Mouse (Mus musculus) hindbrain, embryonic 14.5 days (tissue): ENCODE measurements around the gene Pigo. TPM values are rescaled to one million over a fixed set of nuclear protein-coding genes. Genes with fewer than 3 reads are reported as not detected.

Experiments used
- ATAC-seq: fragments of 200-750 bp; cut with Nextera tagmentation; 2 replicates; pipeline ENCODE4 v1.8.0; 2017; ENCODE audit warnings: moderate number of reproducible peaks, mild to moderate bottlenecking, moderate TSS enrichment, moderate library complexity; ENCODE audit not compliant: low FRiP score
- DNase-seq: peaks from one replicate; pipeline ENCODE4 v3.0.0-alpha.2; 2015; ENCODE audit warnings: low spot score
- H3K27ac ChIP-seq: fragments of 300-500 bp; sonication (generic); 2 replicates; pipeline ENCODE4 v1.5.1; 2014; ENCODE audit warnings: mild to moderate bottlenecking, moderate library complexity
- H3K27me3 ChIP-seq: fragments of 300-500 bp; sonication (generic); 2 replicates; pipeline ENCODE4 v1.6.1; 2014; ENCODE audit warnings: mild to moderate bottlenecking, low read length, mixed read lengths; ENCODE audit not compliant: control insufficient read depth, insufficient read depth
- H3K36me3 ChIP-seq: fragments of 300-500 bp; sonication (generic); replicated peaks from 2 replicates; pipeline ENCODE4 v1.6.1; 2014; ENCODE audit not compliant: control insufficient read depth, insufficient read depth
- H3K4me1 ChIP-seq: fragments of 300-500 bp; sonication (generic); replicated peaks from 2 replicates; pipeline ENCODE4 v1.6.1; 2014; ENCODE audit warnings: antibody characterized with exemption, low read length, mixed read lengths; ENCODE audit not compliant: control insufficient read depth, insufficient read depth
- H3K4me2 ChIP-seq: fragments of 300-500 bp; sonication (generic); replicated peaks from 2 replicates; pipeline ENCODE4 v1.6.1; 2014; ENCODE audit warnings: mild to moderate bottlenecking, moderate library complexity
- H3K4me3 ChIP-seq: fragments of 300-500 bp; sonication (generic); replicated peaks from 2 replicates; pipeline ENCODE4 v1.5.1; 2014; ENCODE audit warnings: mild to moderate bottlenecking, low read length
- H3K9ac ChIP-seq: fragments of 300-500 bp; sonication (generic); 2 replicates; pipeline ENCODE4 v1.6.1; 2014
- H3K9me3 ChIP-seq: fragments of 300-500 bp; sonication (generic); 2 replicates; pipeline ENCODE4 v1.6.1; 2016; ENCODE audit warnings: low read length; ENCODE audit not compliant: control insufficient read depth
- WGBS: fragments of 180-500 bp; shearing (Covaris S2); extraction: QIAGEN DNeasy Blood & Tissue Kit; methylation state at CpG from one replicate; pipeline ENCODE4 v1.1.7; 2014; 5-methylcytosine and 5-hydroxymethylcytosine counted together
- polyA plus RNA-seq: library from polyadenylated mRNA; unstranded; fragments of >200 nt; fragmentation: Nextera tagmentation; extraction: Ambion mirVana; gene quantifications from 2 replicates; pipeline ENCODE4 v1.2.1, GENCODE M21; 2014

Pigo gene
- polyA plus RNA-seq, 1 experiment from 2014 or later = 24.2 TPM

DNA sequence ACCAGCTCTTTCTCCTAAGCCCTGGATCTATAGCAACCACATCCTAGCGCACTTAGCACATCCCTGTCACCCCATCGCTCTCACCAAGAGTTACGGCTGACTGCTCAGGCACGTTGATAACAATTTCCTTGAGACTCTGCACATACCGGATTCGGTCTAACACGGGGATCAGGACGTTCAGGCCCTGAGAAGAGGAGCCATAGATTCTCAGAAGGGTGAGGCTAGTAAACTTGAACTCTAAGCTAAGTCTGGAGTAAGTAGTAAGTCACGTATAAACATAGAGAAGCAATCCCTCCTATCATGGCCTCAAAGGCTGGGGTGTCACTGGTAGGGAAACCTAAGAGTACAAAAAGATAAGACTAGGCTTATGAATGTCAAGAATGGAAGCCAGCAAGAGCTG, 4.7 kb upstream of the Pigo start:
- H3K27me3 ChIP-seq = no peaks in the 10 kb centered on the region
- H3K4me3 ChIP-seq = peak overlapping the region; percentile 82
- ATAC-seq (no peak), DNase-seq (no peak)
- peak overlapping the region; percentile 81 for H3K4me2 ChIP-seq
- peaks cover 63% of the 10 kb centered on the region for H3K36me3 ChIP-seq
- H3K9me3 ChIP-seq = no peaks in the 10 kb centered on the region
- H3K27ac ChIP-seq = no peak overlapping the region
- H3K9ac ChIP-seq = peak overlapping the region; percentile 91
- peaks cover 21% of the 10 kb centered on the region; the same call in 1 of the 2 replicates for H3K4me1 ChIP-seq
- 78% methylated on average over 9 of the region's 9 CpGs for WGBS

DNA sequence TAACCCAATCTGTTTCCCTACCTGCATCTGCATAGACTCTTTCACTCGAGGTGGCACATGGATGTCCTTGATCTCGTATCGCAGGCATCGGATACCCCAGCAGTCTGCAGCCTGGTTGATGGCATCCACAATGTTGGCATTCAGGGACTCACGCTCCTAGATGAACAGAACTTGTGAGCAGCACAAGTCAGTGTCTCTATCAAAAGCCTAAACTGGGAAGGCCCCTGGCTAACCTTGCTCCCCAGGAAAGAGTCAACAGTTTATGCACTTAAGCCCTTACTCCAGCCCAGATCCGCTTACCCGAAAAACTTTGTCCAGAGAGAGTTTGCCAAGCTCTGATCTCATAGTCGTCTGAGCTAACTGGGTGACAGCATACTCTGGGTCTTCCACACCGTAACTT, 4.1 kb upstream of the Pigo start:
- 94% methylated on average over 9 of the region's 9 CpGs for WGBS
- peaks cover 57% of the 10 kb centered on the region for H3K36me3 ChIP-seq
- H3K27me3 ChIP-seq = no peaks in the 10 kb centered on the region
- peaks cover 25% of the 10 kb centered on the region for H3K4me1 ChIP-seq
- no peak overlapping the region for H3K4me2 ChIP-seq
- ATAC-seq (no peak), DNase-seq (no peak)
- peak overlapping the region; percentile 91; the same call in 1 of the 2 replicates for H3K9ac ChIP-seq
- no peak overlapping the region for H3K27ac ChIP-seq
- H3K4me3 ChIP-seq = peak overlapping the region; percentile 82; the same call in 1 of the 2 replicates
- H3K9me3 ChIP-seq = no peaks in the 10 kb centered on the region

DNA sequence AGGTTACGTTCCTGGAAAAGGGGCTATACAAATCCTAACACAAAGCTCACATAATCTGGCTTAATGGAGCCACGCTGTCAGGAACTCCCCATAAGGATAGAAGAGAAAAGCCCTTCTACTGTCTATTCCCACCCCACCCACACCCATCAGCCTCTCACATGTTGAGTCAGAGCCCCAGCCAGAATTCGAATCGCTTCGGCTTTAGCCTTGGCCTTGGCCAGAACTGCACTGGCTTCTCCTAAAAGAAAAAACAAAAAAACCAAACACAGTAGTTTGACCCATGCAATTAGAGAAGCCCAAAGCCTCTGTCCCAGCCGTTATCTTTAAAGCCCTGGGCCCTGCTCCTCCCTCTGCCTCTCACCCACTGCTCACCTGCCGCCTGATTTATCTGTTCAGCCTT, 3.5 kb upstream of the Pigo start:
- DNase-seq (no peak), ATAC-seq (no peak)
- H3K4me1 ChIP-seq = peaks cover 31% of the 10 kb centered on the region
- H3K36me3 ChIP-seq = peaks cover 50% of the 10 kb centered on the region
- H3K9me3 ChIP-seq = no peaks in the 10 kb centered on the region
- H3K9ac ChIP-seq = no peak overlapping the region
- H3K4me2 ChIP-seq = no peak overlapping the region
- no peak overlapping the region for H3K27ac ChIP-seq
- H3K4me3 ChIP-seq = no peak overlapping the region
- WGBS = 93% methylated on average over 7 of the region's 7 CpGs
- H3K27me3 ChIP-seq = no peaks in the 10 kb centered on the region

DNA sequence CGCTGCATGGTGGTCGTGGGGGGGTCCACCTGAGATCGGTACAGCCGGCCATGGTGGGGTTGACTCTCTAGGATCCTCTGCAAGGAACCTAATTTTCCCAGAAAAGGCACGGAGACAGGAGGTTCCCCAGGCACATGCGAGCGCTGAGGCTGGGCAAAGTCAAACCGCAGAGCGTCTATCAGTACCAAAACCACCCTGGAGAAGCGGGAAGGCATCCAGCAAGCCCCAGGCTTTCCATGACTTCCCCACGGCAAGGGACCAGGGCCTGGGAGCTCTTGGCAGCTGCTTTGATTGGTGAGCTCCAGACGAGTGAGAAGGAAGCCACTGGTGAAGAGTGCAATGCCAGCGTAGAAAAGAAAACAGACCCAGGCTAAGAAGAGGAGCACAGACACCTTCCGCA, 946 bp downstream of the Pigo start:
- DNase-seq = no peak
- H3K4me2 ChIP-seq = peak overlapping the region; percentile 63
- no peak for ATAC-seq
- WGBS = 81% methylated on average over 14 of the region's 14 CpGs
- H3K9me3 ChIP-seq = no peaks in the 10 kb centered on the region
- peak overlapping the region; percentile 52 for H3K4me3 ChIP-seq
- peaks cover 13% of the 10 kb centered on the region for H3K4me1 ChIP-seq
- peaks cover 60% of the 10 kb centered on the region for H3K36me3 ChIP-seq
- peak overlapping the region; percentile 59 for H3K9ac ChIP-seq
- H3K27me3 ChIP-seq = no peaks in the 10 kb centered on the region
- peak overlapping the region; percentile 88; the same call in 1 of the 2 replicates for H3K27ac ChIP-seq

DNA sequence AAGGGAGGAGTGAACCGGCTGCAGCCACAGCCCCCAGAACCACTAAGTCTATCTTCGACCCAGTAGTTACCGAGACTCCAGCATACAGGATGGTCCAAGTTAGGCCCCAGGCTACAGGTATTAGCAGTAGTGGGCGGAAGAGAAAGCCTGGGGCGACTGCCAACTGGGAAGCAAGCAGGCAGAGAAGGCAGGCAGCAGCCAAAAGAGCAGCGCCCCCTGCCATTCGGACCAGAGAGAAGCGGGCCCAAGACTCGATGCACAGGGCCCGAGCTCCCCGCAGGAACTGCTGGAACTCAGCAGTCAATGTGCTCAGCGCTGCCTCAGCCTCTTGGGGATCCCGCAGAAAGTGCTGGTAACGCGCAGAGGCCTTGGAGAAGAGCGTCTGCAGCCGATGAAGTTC, 4.3 kb downstream of the Pigo start:
- Histone ChIP-seq H3K4me3 (no peak overlapping the region), H3K4me1 (peaks cover 13% of the 10 kb centered on the region), H3K9me3 (no peaks in the 10 kb centered on the region), H3K27ac (no peak overlapping the region), H3K36me3 (peaks cover 59% of the 10 kb centered on the region), H3K9ac (no peak overlapping the region), H3K27me3 (no peaks in the 10 kb centered on the region), H3K4me2 (no peak overlapping the region)
- DNase-seq (no peak), ATAC-seq (no peak)
- 75% methylated on average over 17 of the region's 17 CpGs for WGBS

DNA sequence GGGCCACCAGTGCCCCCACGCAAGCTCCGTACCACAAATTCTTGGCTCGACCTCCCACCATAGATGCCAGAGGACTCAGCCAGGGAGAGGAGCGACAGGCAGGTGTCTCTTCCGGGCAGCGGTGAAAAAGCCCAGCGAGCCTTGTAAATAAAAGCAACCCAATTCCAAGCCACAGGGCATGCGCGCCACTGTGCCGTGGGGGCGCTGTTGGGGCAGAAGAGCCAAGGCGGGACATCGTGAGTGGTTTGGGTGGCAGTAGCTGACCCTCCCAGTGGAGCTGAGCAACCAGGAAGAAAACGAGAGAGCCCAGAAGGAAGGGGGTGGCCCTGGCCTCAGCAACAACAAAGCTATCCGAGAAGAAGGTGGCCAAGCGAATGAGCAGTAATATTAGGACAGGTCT, 4.7 kb downstream of the Pigo start:
- no peak for ATAC-seq
- no peak for DNase-seq
- no peak overlapping the region for H3K4me2 ChIP-seq
- WGBS = 85% methylated on average over 16 of the region's 16 CpGs
- H3K36me3 ChIP-seq = peaks cover 59% of the 10 kb centered on the region
- H3K9me3 ChIP-seq = no peaks in the 10 kb centered on the region
- no peak overlapping the region for H3K9ac ChIP-seq
- H3K4me1 ChIP-seq = peaks cover 13% of the 10 kb centered on the region
- H3K4me3 ChIP-seq = no peak overlapping the region
- H3K27ac ChIP-seq = no peak overlapping the region
- no peaks in the 10 kb centered on the region for H3K27me3 ChIP-seq

DNA sequence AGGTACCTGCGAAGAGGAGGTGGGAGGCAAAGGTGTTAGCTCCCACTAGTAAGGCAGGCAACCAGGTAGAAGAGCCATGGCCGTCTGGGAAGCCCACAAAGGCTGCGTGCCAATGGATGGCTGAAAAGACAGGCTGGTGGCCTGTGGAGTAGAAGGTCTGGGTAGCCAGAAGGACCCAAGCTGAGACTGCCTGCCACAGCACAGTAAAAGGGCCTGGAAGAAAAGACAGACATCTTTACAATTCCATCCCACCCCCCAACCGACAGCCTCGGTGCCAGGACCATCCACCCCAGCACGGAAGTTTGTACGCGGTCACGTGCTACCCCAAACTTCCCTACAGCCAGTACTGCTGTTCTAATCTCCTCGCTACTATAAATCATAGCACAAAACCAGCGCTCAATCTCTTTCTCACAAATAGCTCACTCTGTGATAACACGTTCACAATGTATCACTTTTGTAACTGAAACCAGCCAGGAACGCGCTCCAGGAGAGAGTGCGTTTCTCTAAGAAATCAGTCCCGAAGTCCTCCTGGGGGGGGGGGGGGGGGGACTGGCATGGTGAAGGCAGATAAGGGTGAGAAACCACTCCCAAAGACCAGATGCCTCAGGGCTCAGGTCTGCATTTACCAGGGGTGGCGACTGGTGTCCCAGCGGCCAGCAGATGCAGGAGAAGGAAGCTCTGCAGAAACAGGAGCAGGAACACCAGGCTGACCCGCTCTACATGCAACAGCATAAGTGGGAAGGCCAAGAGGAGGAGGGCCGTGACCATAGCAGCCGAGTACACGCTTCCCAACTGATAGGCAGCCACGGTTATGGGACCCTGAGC, 5.8 kb downstream of the Pigo start:
- ATAC-seq (no peak), DNase-seq (no peak)
- no peak overlapping the region for H3K9ac ChIP-seq
- no peaks in the 10 kb centered on the region for H3K9me3 ChIP-seq
- H3K4me2 ChIP-seq = no peak overlapping the region
- H3K36me3 ChIP-seq = peaks cover 59% of the 10 kb centered on the region
- WGBS = 94% methylated on average over 23 of the region's 23 CpGs
- peaks cover 11% of the 10 kb centered on the region for H3K4me1 ChIP-seq
- no peaks in the 10 kb centered on the region for H3K27me3 ChIP-seq
- no peak overlapping the region for H3K4me3 ChIP-seq
- no peak overlapping the region for H3K27ac ChIP-seq

DNA sequence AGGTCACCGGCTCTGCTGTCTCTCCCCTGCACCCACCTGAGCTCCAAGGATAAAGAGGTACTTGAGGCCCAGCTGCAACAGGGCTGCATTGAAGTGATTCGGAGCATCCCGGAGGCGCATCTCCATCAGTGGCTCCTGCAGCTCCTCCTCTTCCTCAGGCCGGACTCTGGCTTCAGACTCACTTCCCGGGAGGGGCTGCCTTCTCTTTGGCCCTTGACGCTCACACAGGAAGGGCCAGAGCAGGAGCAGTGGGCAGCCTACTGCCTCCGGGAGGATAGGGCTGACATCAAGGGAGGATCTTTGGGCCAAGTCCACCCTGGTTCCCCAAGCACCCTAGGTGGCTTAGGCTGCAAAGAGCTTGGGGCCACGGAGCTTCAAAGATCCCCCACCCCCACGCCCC, 6.4 kb downstream of the Pigo start:
- no peak for ATAC-seq
- 94% methylated on average over 10 of the region's 10 CpGs for WGBS

DNA sequence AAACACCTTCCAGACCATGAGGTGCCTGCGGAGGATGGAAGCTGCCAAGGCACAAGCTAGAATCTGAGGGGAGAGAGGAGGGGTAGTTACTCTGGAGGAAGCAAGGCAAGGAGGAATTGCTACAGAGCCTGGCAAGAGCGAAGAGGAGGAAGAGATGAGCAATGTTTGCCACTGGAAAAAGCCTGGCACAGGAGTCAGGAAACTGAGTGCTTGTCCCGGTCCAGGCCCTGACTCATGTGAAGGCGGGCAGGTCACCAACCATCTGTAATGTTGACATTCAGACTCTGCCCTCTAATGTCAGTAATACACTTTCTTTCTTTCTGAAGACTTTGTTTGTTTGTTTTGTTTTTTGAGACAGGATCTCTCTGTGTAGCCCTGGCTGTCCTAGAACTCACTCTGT, 7.5 kb downstream of the Pigo start:
- peaks cover 59% of the 10 kb centered on the region for H3K36me3 ChIP-seq
- DNase-seq = no peak
- H3K4me3 ChIP-seq = no peak overlapping the region
- H3K4me2 ChIP-seq = no peak overlapping the region
- H3K9ac ChIP-seq = no peak overlapping the region
- no peaks in the 10 kb centered on the region for H3K4me1 ChIP-seq
- H3K27me3 ChIP-seq = no peaks in the 10 kb centered on the region
- no peaks in the 10 kb centered on the region for H3K9me3 ChIP-seq
- H3K27ac ChIP-seq = no peak overlapping the region
- ATAC-seq = no peak
- WGBS = 96% methylated on average over 4 of the region's 4 CpGs

More for the DNA sequence above, 6.4 kb downstream of the Pigo start:
- DNase-seq = no peak
- no peak overlapping the region for H3K4me3 ChIP-seq
- peaks cover 59% of the 10 kb centered on the region for H3K36me3 ChIP-seq
- H3K4me2 ChIP-seq = no peak overlapping the region
- H3K9me3 ChIP-seq = no peaks in the 10 kb centered on the region
- H3K27ac ChIP-seq = no peak overlapping the region
- H3K4me1 ChIP-seq = peaks cover 4% of the 10 kb centered on the region; the same call in 1 of the 2 replicates
- H3K27me3 ChIP-seq = no peaks in the 10 kb centered on the region
- no peak overlapping the region for H3K9ac ChIP-seq
